Mouse (Mus musculus): Measurements from ENCODE around the gene Pign. TPM values are rescaled to one million over a fixed set of nuclear protein-coding genes. Genes with fewer than 3 reads are reported as not detected.
A peak's percentile ranks its signal among the peaks of the same experiment; 100 is the strongest.

Pign gene
- total and polyA plus RNA-seq, 3 experiments, result 23.9 to 59.9 (median 30.4) TPM

- dilution Hi-C loops (cut with MboI; ENCODE audit: extremely low pct_ligation_motif_present, extremely low pct_unique_long_range_greater_than_20kb, low sequenced_read_pairs), result no loop called here
- Histone ChIP-seq H3K27me3 (replicated peaks) (no peaks in the 10 kb centered on the region), H3K4me2 (ENCODE audit: insufficient read depth, low read depth, poor library complexity, severe bottlenecking) (no peak overlapping the region), H3K36me3 (replicated peaks in 1 of 2; ENCODE audit: control insufficient read depth in 1 of 2, insufficient read depth in 1 of 2, low read length in 1 of 2) (peaks cover 15 to 53% of the 10 kb centered on the region in 2 experiments), H3K4me1 (ENCODE audit: control insufficient read depth in 1 of 2, insufficient read depth in 2 of 2) (peaks cover 2 to 27% of the 10 kb centered on the region in 2 experiments; a peak in 3 of 4 replicates), H3K4me3 (replicated peaks in 1 of 3; ENCODE audit: low read depth in 2 of 3, low read length in 2 of 3, poor library complexity in 1 of 3) (no peak overlapping the region), H3K79me2 (replicated peaks; ENCODE audit: control insufficient read depth, extremely low read depth, insufficient read depth, poor library complexity, severe bottlenecking) (no peaks in the 10 kb centered on the region), H3K9ac (ENCODE audit: insufficient read depth, low read depth) (no peak overlapping the region), H3K27ac (ENCODE audit: insufficient read depth, low read depth) (no peak overlapping the region), H3K9me3 (replicated peaks; ENCODE audit: low read length) (no peaks in the 10 kb centered on the region)
- no peak for TF ChIP-seq NELFE (IDR thresholded peaks at IDR 0.05; ENCODE audit: low read depth, low read length)
- TF ChIP-seq MXI1 (IDR thresholded peaks at IDR 0.05; ENCODE audit: low read depth, low read length), result no peak
- TF ChIP-seq ZKSCAN1 (IDR thresholded peaks at IDR 0.05; ENCODE audit: borderline replicate concordance, low read depth, low read length), result no peak
- no peak for TF ChIP-seq MYC (IDR thresholded peaks at IDR 0.05; ENCODE audit: low read depth, low read length)
- TF ChIP-seq USF1 (IDR thresholded peaks at IDR 0.05; ENCODE audit: low read depth, low read length), result no peak
- no peak for TF ChIP-seq UBTF (IDR thresholded peaks at IDR 0.05; ENCODE audit: low read depth, low read length)
- no peak for TF ChIP-seq POLR2A (IDR thresholded peaks at IDR 0.05; ENCODE audit: low read depth, low read length)
- TF ChIP-seq KAT2A (IDR thresholded peaks at IDR 0.05; ENCODE audit: insufficient replicate concordance, low read length), result no peak
- no peak for TF ChIP-seq MEF2A (IDR thresholded peaks at IDR 0.05; ENCODE audit: borderline replicate concordance, low read depth, low read length)
- TF ChIP-seq ZMIZ1 (IDR thresholded peaks at IDR 0.05; ENCODE audit: low read depth, low read length), result no peak
- TF ChIP-seq GABPA (IDR thresholded peaks at IDR 0.05; ENCODE audit: insufficient replicate concordance, low read depth, low read length), result no peak
- no peak for TF ChIP-seq E2F4 (IDR thresholded peaks at IDR 0.05; ENCODE audit: insufficient replicate concordance, low read depth, low read length)
- TF ChIP-seq HCFC1 (IDR thresholded peaks at IDR 0.05; ENCODE audit: low read depth, low read length), result no peak
- no peak for TF ChIP-seq MAZ (IDR thresholded peaks at IDR 0.05; ENCODE audit: low read depth, low read length)
- no peak for TF ChIP-seq TBP (conservative IDR thresholded peaks at IDR 0.05; ENCODE audit: low read depth, low read length)
- TF ChIP-seq JUND (conservative IDR thresholded peaks at IDR 0.05; ENCODE audit: low read depth, low read length), result no peak
- TF ChIP-seq POLR2AphosphoS2 (IDR thresholded peaks at IDR 0.05; ENCODE audit: low read depth, low read length), result no peak
- no peak for DNase-seq (ENCODE audit: extremely low read depth)
- in situ Hi-C loops (cut with MboI; ENCODE audit: low pct_ligation_motif_present, low pct_unique_long_range_greater_than_20kb, low sequenced_read_pairs), result no loop called here
Observed at GRCm38 (mm10) chr1:105712822-105713221, 49.3 kb upstream of the Pign start.

DNA sequence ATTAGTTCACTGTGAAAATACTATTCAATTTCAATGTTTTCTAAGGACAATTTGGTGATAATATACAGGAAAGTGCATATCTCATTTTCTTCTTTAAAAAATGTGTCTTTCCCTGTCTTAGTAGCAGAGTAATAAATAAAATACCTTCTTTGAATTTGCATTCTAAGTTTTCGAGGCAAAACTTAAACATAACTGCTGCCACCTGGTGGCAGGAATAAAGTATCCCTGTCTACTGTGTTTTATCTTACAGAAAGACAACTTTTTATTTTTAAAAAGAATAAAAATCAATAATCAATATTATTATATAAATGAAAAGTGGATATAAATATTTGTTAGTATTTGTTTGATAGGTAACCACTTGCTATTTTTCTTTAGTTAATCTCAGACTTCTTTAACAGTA lies 47.8 kb upstream of the Pign start:
- Histone ChIP-seq H3K9ac (ENCODE audit: insufficient read depth, low read depth) (no peak overlapping the region), H3K79me2 (replicated peaks; ENCODE audit: control insufficient read depth, extremely low read depth, insufficient read depth, poor library complexity, severe bottlenecking) (no peaks in the 10 kb centered on the region), H3K4me1 (ENCODE audit: control insufficient read depth in 1 of 2, insufficient read depth in 2 of 2) (peaks cover 2 to 38% of the 10 kb centered on the region in 2 experiments; a peak in 3 of 4 replicates), H3K27ac (ENCODE audit: insufficient read depth, low read depth) (no peak overlapping the region), H3K9me3 (replicated peaks; ENCODE audit: low read length) (no peaks in the 10 kb centered on the region), H3K4me3 (replicated peaks in 1 of 3; ENCODE audit: low read depth in 2 of 3, low read length in 2 of 3, poor library complexity in 1 of 3) (no peak overlapping the region), H3K4me2 (ENCODE audit: insufficient read depth, low read depth, poor library complexity, severe bottlenecking) (no peak overlapping the region), H3K27me3 (replicated peaks) (no peaks in the 10 kb centered on the region), H3K36me3 (replicated peaks in 1 of 2; ENCODE audit: control insufficient read depth in 1 of 2, insufficient read depth in 1 of 2, low read length in 1 of 2) (peaks cover 13 to 40% of the 10 kb centered on the region in 2 experiments)
- TF ChIP-seq MXI1 (IDR thresholded peaks at IDR 0.05; ENCODE audit: low read depth, low read length), result no peak
- peak in 1 of 2 experiments; percentile 69; a peak in 2 of 4 replicates for TF ChIP-seq CTCF (conservative IDR thresholded peaks at IDR 0.05 in 1 of 2, IDR thresholded peaks at IDR 0.05 in 1 of 2; ENCODE audit: low read depth in 2 of 2, low read length in 2 of 2)
- TF ChIP-seq IRF4 (IDR thresholded peaks at IDR 0.05; ENCODE audit: low read depth, low read length), result no peak
- peak; percentile 43 for TF ChIP-seq RAD21 (IDR thresholded peaks at IDR 0.05; ENCODE audit: low read depth, low read length)
- TF ChIP-seq SMC3 (IDR thresholded peaks at IDR 0.05; ENCODE audit: low read depth, low read length), result peak; percentile 56
- TF ChIP-seq HCFC1 (IDR thresholded peaks at IDR 0.05; ENCODE audit: low read depth, low read length), result no peak
- dilution Hi-C loops (cut with MboI; ENCODE audit: extremely low pct_ligation_motif_present, extremely low pct_unique_long_range_greater_than_20kb, low sequenced_read_pairs), result no loop called here
- in situ Hi-C loops (cut with MboI; ENCODE audit: low pct_ligation_motif_present, low pct_unique_long_range_greater_than_20kb, low sequenced_read_pairs), result no loop called here
- peak; percentile 40 for DNase-seq (ENCODE audit: extremely low read depth)
